Mouse (Mus musculus) sigmoid colon, adult 10 weeks (tissue): ENCODE measurements around the gene Cyp2d9. TPM values are rescaled to one million over a fixed set of nuclear protein-coding genes. Genes with fewer than 3 reads are reported as not detected.

Experiments
- polyA plus RNA-seq: library from polyadenylated mRNA; stranded (reverse); fragments of 350-450 nt; fragmentation: Illumina TruSeq; extraction: RNeasy Lipid Tissue Mini Kit (QIAGEN cat#74804); gene quantifications from one replicate; pipeline ENCODE4 v1.2.3, GENCODE M21; 2014; ENCODE audit warnings: low read depth, low replicate concordance

Gene Cyp2d9
- 11.7 TPM for polyA plus RNA-seq

GRCm38 (mm10) chr15:82433137-82433536, at the start of gene Cyp2d9:
Gene Cyp2d9, plus strand, starts transcription at chr15:82433437.

GRCm38 (mm10) chr15:82393922-82394321, 39.3 kb upstream of the Cyp2d9 start, which contains the start of gene Cyp2d11:
Gene Cyp2d11, minus strand, starts transcription at chr15:82394022.

GRCm38 (mm10) chr15:82406981-82407380, 26.3 kb upstream of the Cyp2d9 start, which contains the start of gene Cyp2d10:
Gene Cyp2d10, minus strand, starts transcription at chr15:82407195.

Other genes starting within 250 kb of the Cyp2d9 start
- gene Shisa8, start 220.6 kb upstream of the Cyp2d9 start, polyA plus RNA-seq = not detected
- 3.3 TPM for gene Tnfrsf13c, start 209.1 kb upstream of the Cyp2d9 start, polyA plus RNA-seq
- not detected for gene Cenpm, start 188.7 kb upstream of the Cyp2d9 start, polyA plus RNA-seq
- not detected for gene 1500009C09Rik, start 181.0 kb upstream of the Cyp2d9 start, polyA plus RNA-seq
- 1.4 TPM for gene Sept3, start 158.5 kb upstream of the Cyp2d9 start, polyA plus RNA-seq
- not detected for gene Wbp2nl, start 134.5 kb upstream of the Cyp2d9 start, polyA plus RNA-seq
- 40.5 TPM for gene Naga, start 94.5 kb upstream of the Cyp2d9 start, polyA plus RNA-seq
- 0.76 TPM for gene Pheta2, start 94.5 kb upstream of the Cyp2d9 start, polyA plus RNA-seq
- 58.1 TPM for gene Smdt1, start 94.5 kb upstream of the Cyp2d9 start, polyA plus RNA-seq
- 482 TPM for gene Ndufa6, start 79.1 kb upstream of the Cyp2d9 start, polyA plus RNA-seq
- gene Cyp2d22, start 53.2 kb upstream of the Cyp2d9 start, polyA plus RNA-seq = 11.7 TPM
- gene Cyp2d11, start 39.4 kb upstream of the Cyp2d9 start, polyA plus RNA-seq = not detected
- gene Cyp2d10, start 26.2 kb upstream of the Cyp2d9 start, polyA plus RNA-seq = 9.0 TPM
- 40.2 TPM for gene Cyp2d12, start 121.6 kb downstream of the Cyp2d9 start, polyA plus RNA-seq
- gene Cyp2d34, start 187.5 kb downstream of the Cyp2d9 start, polyA plus RNA-seq = 133 TPM